In the genomic region with DNA sequence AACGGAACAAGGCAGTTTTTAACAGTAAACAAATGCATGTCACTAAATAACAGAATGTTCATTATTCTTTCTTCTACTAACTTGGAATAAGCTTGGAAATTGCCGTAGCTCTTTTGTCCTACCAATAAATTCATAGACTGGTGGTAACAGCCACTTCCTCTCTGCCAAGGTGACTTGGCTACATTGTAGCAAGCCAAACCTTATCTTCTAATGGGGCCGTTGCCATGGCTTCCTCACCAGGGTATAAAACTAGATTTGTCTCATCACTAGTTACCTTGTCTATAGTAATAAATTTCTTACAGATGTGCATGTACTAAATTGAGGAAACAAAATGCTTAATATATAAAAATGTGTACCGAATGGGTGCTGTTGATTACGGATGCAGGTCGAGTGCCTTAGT, we compare ENCODE assay signal across 32 mouse cellular contexts.
"Had no signal": no experiment of that assay in that cellular context is flagged by ENCODE, and none has a peak within 500 bp of the region (broad histone marks: within the 10 kb centered on the region; RNA-seq: fewer than 3 reads in every experiment).

No protein-coding gene starts in this region.

- ATAC-seq: liver, embryonic 12.5 days; liver, postnatal 0 days; lung, postnatal 0 days; midbrain, embryonic 13.5 days; midbrain, embryonic 15.5 days; midbrain, embryonic 16.5 days had no signal

- H3K4me3 ChIP-seq: limb, embryonic 10.5 days; limb, embryonic 12.5 days; limb, embryonic 13.5 days; limb, embryonic 15.5 days; liver, embryonic 12.5 days; liver, embryonic 13.5 days; liver, embryonic 15.5 days; lung, embryonic 15.5 days; megakaryocyte, embryonic 14.5 days; midbrain, embryonic 10.5 days; midbrain, embryonic 12.5 days; midbrain, embryonic 13.5 days; midbrain, embryonic 15.5 days; myocyte; neural tube, embryonic 12.5 days; neural tube, embryonic 13.5 days had no signal

- H3K4me1 ChIP-seq: limb, embryonic 10.5 days; limb, embryonic 13.5 days; limb, embryonic 15.5 days; liver, embryonic 12.5 days; liver, embryonic 13.5 days; liver, embryonic 15.5 days; lung, embryonic 15.5 days; midbrain, embryonic 12.5 days; midbrain, embryonic 13.5 days; midbrain, embryonic 15.5 days; neural tube, embryonic 12.5 days; neural tube, embryonic 13.5 days had no signal

- DNase-seq: left cerebral cortex, postnatal 4 days; liver; liver, embryonic 13.5 days; liver, postnatal 0 days; lung, adult 18-20 months; lung, adult 2 months; lung, embryonic 14.5 days; lung, postnatal 10 days; lung, postnatal 36 days; lung, postnatal 4 days; midbrain, embryonic 14.5 days had no signal

- H3K9me3 ChIP-seq: limb, embryonic 10.5 days; limb, embryonic 12.5 days; limb, embryonic 13.5 days; limb, embryonic 15.5 days; liver, embryonic 12.5 days; liver, embryonic 13.5 days; liver, embryonic 15.5 days; lung, embryonic 15.5 days; megakaryocyte, embryonic 14.5 days; midbrain, embryonic 10.5 days; midbrain, embryonic 12.5 days; midbrain, embryonic 13.5 days; midbrain, embryonic 15.5 days; neural tube, embryonic 12.5 days; neural tube, embryonic 13.5 days had no signal

- H3K36me3 ChIP-seq: limb, embryonic 10.5 days; limb, embryonic 12.5 days; limb, embryonic 13.5 days; limb, embryonic 15.5 days; liver, embryonic 12.5 days; liver, embryonic 13.5 days; liver, embryonic 15.5 days; lung, embryonic 15.5 days; midbrain, embryonic 10.5 days; midbrain, embryonic 12.5 days; midbrain, embryonic 13.5 days; midbrain, embryonic 15.5 days; neural tube, embryonic 12.5 days; neural tube, embryonic 13.5 days had no signal

- H3K27me3 ChIP-seq: limb, embryonic 12.5 days; limb, embryonic 13.5 days; limb, embryonic 15.5 days; liver, embryonic 12.5 days; liver, embryonic 13.5 days; liver, embryonic 15.5 days; lung, embryonic 15.5 days; megakaryocyte, embryonic 14.5 days; midbrain, embryonic 12.5 days; midbrain, embryonic 13.5 days; midbrain, embryonic 15.5 days; neural tube, embryonic 12.5 days; neural tube, embryonic 13.5 days had no signal

- H3K9ac ChIP-seq: limb, embryonic 12.5 days; limb, embryonic 13.5 days; limb, embryonic 15.5 days; liver, embryonic 12.5 days; liver, embryonic 13.5 days; liver, embryonic 14.5 days; liver, embryonic 15.5 days; liver, postnatal 0 days; lung, embryonic 14.5 days; lung, embryonic 15.5 days; midbrain, embryonic 12.5 days; midbrain, embryonic 13.5 days; midbrain, embryonic 15.5 days; neural tube, embryonic 12.5 days; neural tube, embryonic 13.5 days had no signal

- H3K27ac ChIP-seq: limb, embryonic 10.5 days; limb, embryonic 12.5 days; limb, embryonic 13.5 days; limb, embryonic 15.5 days; liver, embryonic 12.5 days; liver, embryonic 13.5 days; liver, embryonic 14.5 days; liver, embryonic 15.5 days; lung, embryonic 15.5 days; macrophage; midbrain, embryonic 10.5 days; midbrain, embryonic 12.5 days; midbrain, embryonic 13.5 days; midbrain, embryonic 15.5 days; neural tube, embryonic 12.5 days; neural tube, embryonic 13.5 days had no signal

- H3K4me2 ChIP-seq: limb, embryonic 12.5 days; limb, embryonic 13.5 days; limb, embryonic 15.5 days; liver, embryonic 11.5 days; liver, embryonic 12.5 days; liver, embryonic 13.5 days; liver, embryonic 15.5 days; lung, embryonic 14.5 days; lung, embryonic 15.5 days; midbrain, embryonic 11.5 days; midbrain, embryonic 12.5 days; midbrain, embryonic 13.5 days; midbrain, embryonic 15.5 days; neural tube, embryonic 12.5 days; neural tube, embryonic 13.5 days had no signal
